Mouse (Mus musculus) liver, adult 2 months (tissue): ENCODE measurements around the gene Fhl3.
A peak's percentile ranks its signal among the peaks of the same experiment; 100 is the strongest.

Experiments used
- CTCF ChIP-seq: fragments of 200-500 bp; IDR thresholded peaks from 2 replicates; pipeline ENCODE4 v1.5.1; 2011; ENCODE audit warnings: low read depth, low read length, control low read depth
- POLR2A ChIP-seq: fragments of 200-500 bp; IDR thresholded peaks from 2 replicates; pipeline ENCODE4 v1.6.1; 2011; ENCODE audit warnings: low read length, control low read depth; ENCODE audit not compliant: insufficient read depth; ENCODE audit errors: extremely low read depth

DNA sequence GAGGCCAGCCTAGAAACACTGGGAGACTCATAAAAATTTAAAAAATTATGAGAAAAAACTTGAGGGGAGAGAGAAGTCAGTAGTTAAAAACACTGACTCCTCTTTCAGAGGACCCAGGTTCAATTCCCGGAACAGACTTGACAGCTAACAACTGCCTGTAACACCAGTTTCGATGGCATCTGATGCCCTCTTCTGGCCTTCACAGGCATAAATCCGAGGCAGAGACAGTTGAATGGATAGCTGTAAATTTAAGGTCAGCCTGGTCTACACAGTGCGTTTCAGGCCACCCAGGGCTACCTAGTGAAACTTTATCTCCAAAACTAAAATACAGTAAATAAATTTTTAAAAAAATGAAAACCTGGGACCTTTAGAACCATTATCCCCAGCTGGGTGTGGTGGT is 15.5 kb upstream of the Fhl3 start:
- TF ChIP-seq CTCF (peak; percentile 19; the same call in 1 of the 2 replicates), POLR2A (no peak)
